In genomic region chr6:54387044-54387443, GRCm38 (mm10) we compare ENCODE assay signal across 13 mouse cellular contexts. TPM values are rescaled to one million over a fixed set of nuclear protein-coding genes. Genes with fewer than 3 reads are reported as not detected.
"Had no signal": no experiment of that assay in that cellular context is flagged by ENCODE, and none has a peak within 500 bp of the region (broad histone marks: within the 10 kb centered on the region; RNA-seq: fewer than 3 reads in every experiment).

No protein-coding gene starts in this region.

- DNase-seq: kidney, adult 18-20 months; kidney, postnatal 14 days; liver; liver, embryonic 13.5 days; liver, postnatal 0 days; lung, postnatal 14 days; thymus, adult 18-20 months; thymus, postnatal 14 days had no signal

- H3K27ac ChIP-seq: liver, embryonic 13.5 days; lung, embryonic 15.5 days; macrophage; midbrain, embryonic 12.5 days had no signal

- H3K9ac ChIP-seq: liver, embryonic 13.5 days; liver, postnatal 0 days; lung, embryonic 15.5 days; midbrain, embryonic 12.5 days had no signal

- H3K9me3 ChIP-seq: liver, embryonic 13.5 days; lung, embryonic 15.5 days; midbrain, embryonic 12.5 days had no signal

- ATAC-seq: inflammation-experienced regulatory T-cells, adult 6 months; liver, postnatal 0 days had no signal

- H3K4me2 ChIP-seq: liver, embryonic 13.5 days; lung, embryonic 15.5 days; midbrain, embryonic 12.5 days had no signal

- H3K36me3 ChIP-seq: liver, embryonic 13.5 days; lung, embryonic 15.5 days; midbrain, embryonic 12.5 days had no signal

- H3K4me3 ChIP-seq: liver, embryonic 13.5 days; lung, embryonic 15.5 days; midbrain, embryonic 12.5 days had no signal

- H3K27me3 ChIP-seq: liver, embryonic 13.5 days; lung, embryonic 15.5 days; midbrain, embryonic 12.5 days had no signal

- H3K4me1 ChIP-seq: liver, embryonic 13.5 days; lung, embryonic 15.5 days had no signal

RNA-seq across cellular contexts. Expression of gene Wipf3, which starts 42.4 kb away (rescaled TPM):
- total RNA-seq: megakaryocyte-erythroid progenitor cell, adult 5-6 weeks had no signal
- polyA plus RNA-seq: macrophage had no signal
